Mouse (Mus musculus): ENCODE data around the gene Zfp523. TPM values are rescaled to one million over a fixed set of nuclear protein-coding genes. Genes with fewer than 3 reads are reported as not detected.

Zfp523 gene
- polyA plus RNA-seq, 1 experiment from 2014 or later = 23.7 TPM

DNA sequence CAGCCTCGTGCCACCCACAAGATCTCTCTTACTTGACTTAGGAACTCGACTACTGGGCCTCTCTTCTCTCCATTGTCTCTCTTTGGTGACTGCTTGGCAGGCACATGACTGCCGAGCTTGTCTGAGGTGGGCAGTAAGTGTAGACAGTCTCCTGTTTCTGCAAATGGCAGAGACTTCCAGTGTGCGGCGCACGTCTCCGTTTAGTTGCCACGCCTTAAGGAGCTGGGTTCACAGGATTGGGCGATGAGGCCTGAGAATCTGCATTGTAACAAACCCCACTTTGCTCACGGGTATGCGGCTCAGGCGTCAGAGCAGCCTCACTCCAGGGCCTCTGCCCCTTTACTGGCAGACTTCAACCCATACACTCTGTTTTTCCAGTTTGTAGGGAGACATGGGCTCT, 26.5 kb upstream of the Zfp523 start:
- Histone ChIP-seq H3K36me3 (ENCODE audit: control insufficient read depth, insufficient read depth, low read length) (no peaks in the 10 kb centered on the region), H3K4me3 (ENCODE audit: low read length) (no peak overlapping the region), H3K4me2 (ENCODE audit: low read depth, low read length) (no peak overlapping the region), H3K9me3 (ENCODE audit: control insufficient read depth, low read length) (no peaks in the 10 kb centered on the region), H3K4me1 (ENCODE audit: control insufficient read depth, insufficient read depth, low read length) (peaks cover 4% of the 10 kb centered on the region; the same call in 1 of the 2 replicates), H3K27me3 (replicated peaks; ENCODE audit: control insufficient read depth, insufficient read depth, low read length) (0 out of 2 replicates have a peak, but pooled peaks cover 2% of the 10 kb centered on the region), H3K9ac (ENCODE audit: low read depth, low read length) (no peak overlapping the region), H3K27ac (ENCODE audit: low read length) (no peak overlapping the region)
- ATAC-seq = no peak
- WGBS = 76% methylated on average over 12 of the region's 12 CpGs

- H3K27me3 ChIP-seq (replicated peaks; ENCODE audit: control insufficient read depth, insufficient read depth, low read length) = no peaks in the 10 kb centered on the region
- H3K4me3 ChIP-seq (ENCODE audit: low read length) = no peak overlapping the region
- H3K4me1 ChIP-seq (ENCODE audit: control insufficient read depth, insufficient read depth, low read length) = peaks cover 3% of the 10 kb centered on the region; the same call in 1 of the 2 replicates
- no peak overlapping the region for H3K27ac ChIP-seq (ENCODE audit: low read length)
- H3K36me3 ChIP-seq (ENCODE audit: control insufficient read depth, insufficient read depth, low read length) = no peaks in the 10 kb centered on the region
- no peaks in the 10 kb centered on the region for H3K9me3 ChIP-seq (ENCODE audit: control insufficient read depth, low read length)
- WGBS = 64% methylated on average over 6 of the region's 6 CpGs
- H3K4me2 ChIP-seq (ENCODE audit: low read depth, low read length) = peak overlapping the region; percentile 16; the same call in 1 of the 2 replicates
- H3K9ac ChIP-seq (ENCODE audit: low read depth, low read length) = no peak overlapping the region
- peak; percentile 78 for ATAC-seq
These were observed 23.8 kb upstream of the Zfp523 start for GRCm38 (mm10) chr17:28153095-28153494.

- Histone ChIP-seq H3K9ac (ENCODE audit: low read depth, low read length) (no peak overlapping the region), H3K4me1 (ENCODE audit: control insufficient read depth, insufficient read depth, low read length) (peaks cover 3% of the 10 kb centered on the region; the same call in 1 of the 2 replicates), H3K4me3 (ENCODE audit: low read length) (no peak overlapping the region), H3K4me2 (ENCODE audit: low read depth, low read length) (no peak overlapping the region), H3K27me3 (replicated peaks; ENCODE audit: control insufficient read depth, insufficient read depth, low read length) (no peaks in the 10 kb centered on the region), H3K36me3 (ENCODE audit: control insufficient read depth, insufficient read depth, low read length) (no peaks in the 10 kb centered on the region), H3K9me3 (ENCODE audit: control insufficient read depth, low read length) (no peaks in the 10 kb centered on the region), H3K27ac (ENCODE audit: low read length) (no peak overlapping the region)
- ATAC-seq = no peak
- WGBS = 88% methylated on average over 8 of the region's 8 CpGs
These were observed 22.0 kb upstream of the Zfp523 start for GRCm38 (mm10) chr17:28154970-28155369.

- Histone ChIP-seq H3K4me3 (ENCODE audit: low read length) (no peak overlapping the region), H3K4me2 (ENCODE audit: low read depth, low read length) (no peak overlapping the region), H3K9ac (ENCODE audit: low read depth, low read length) (no peak overlapping the region), H3K4me1 (ENCODE audit: control insufficient read depth, insufficient read depth, low read length) (no peaks in the 10 kb centered on the region; the same call in 1 of the 2 replicates), H3K27me3 (replicated peaks; ENCODE audit: control insufficient read depth, insufficient read depth, low read length) (no peaks in the 10 kb centered on the region), H3K27ac (ENCODE audit: low read length) (no peak overlapping the region), H3K9me3 (ENCODE audit: control insufficient read depth, low read length) (no peaks in the 10 kb centered on the region), H3K36me3 (ENCODE audit: control insufficient read depth, insufficient read depth, low read length) (no peaks in the 10 kb centered on the region)
- ATAC-seq = no peak
- 47% methylated on average over 10 of the region's 10 CpGs for WGBS
These were observed 16.6 kb upstream of the Zfp523 start for GRCm38 (mm10) chr17:28160361-28160760.

DNA sequence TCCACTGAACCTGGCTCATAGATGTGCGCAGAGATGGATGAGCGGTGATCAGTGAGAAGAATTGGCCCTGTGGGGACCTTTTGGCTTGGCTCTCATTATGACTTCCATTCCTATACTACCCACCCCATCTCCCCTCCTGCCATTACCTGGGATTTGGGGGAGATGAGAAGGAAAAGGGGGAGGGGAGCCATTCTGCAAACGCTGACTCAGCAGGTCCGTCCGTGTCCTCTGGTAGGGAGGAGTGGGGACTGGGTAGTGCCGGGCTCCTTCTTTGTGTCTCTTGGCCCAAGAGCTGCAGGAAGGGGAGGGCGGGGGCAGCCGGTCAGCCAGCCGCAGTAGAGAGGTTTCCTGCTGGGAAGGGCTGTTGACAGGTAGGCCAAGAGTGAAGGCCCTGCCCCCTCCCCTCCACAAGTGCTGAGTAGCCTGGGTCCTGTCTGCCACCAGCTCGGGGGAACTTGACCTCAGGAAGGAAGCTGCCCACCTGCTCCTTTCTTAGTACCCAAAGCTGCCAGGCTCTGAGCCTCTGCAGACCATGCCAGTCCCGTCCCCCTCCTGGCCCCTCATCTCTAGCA, 15.5 kb upstream of the Zfp523 start:
- Histone ChIP-seq H3K36me3 (ENCODE audit: control insufficient read depth, insufficient read depth, low read length) (no peaks in the 10 kb centered on the region), H3K4me2 (ENCODE audit: low read depth, low read length) (no peak overlapping the region), H3K9me3 (ENCODE audit: control insufficient read depth, low read length) (no peaks in the 10 kb centered on the region), H3K4me1 (ENCODE audit: control insufficient read depth, insufficient read depth, low read length) (no peaks in the 10 kb centered on the region; the same call in 1 of the 2 replicates), H3K4me3 (ENCODE audit: low read length) (no peak overlapping the region), H3K27me3 (replicated peaks; ENCODE audit: control insufficient read depth, insufficient read depth, low read length) (no peaks in the 10 kb centered on the region), H3K9ac (ENCODE audit: low read depth, low read length) (no peak overlapping the region), H3K27ac (ENCODE audit: low read length) (no peak overlapping the region)
- no peak for ATAC-seq
- 29% methylated on average over 11 of the region's 11 CpGs for WGBS

DNA sequence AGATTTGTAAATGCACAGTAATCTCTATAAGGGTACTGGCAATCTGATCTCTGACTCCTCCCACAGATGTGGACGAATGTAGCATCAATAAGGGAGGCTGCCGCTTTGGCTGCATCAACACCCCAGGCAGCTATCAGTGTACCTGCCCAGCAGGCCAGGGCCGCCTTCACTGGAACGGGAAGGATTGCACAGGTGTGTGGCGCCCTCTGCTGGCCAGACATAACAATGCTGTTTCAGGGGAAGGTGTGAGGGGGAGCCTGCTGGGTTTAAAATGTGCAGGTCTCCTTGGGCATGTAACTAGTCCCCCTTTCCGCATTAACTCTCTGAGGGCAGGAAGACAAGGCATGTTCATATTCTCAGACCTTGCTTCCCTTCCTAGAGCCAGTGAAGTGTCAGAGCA, 13.3 kb upstream of the Zfp523 start:
- WGBS = 12% methylated on average over 6 of the region's 6 CpGs
- Histone ChIP-seq H3K9ac (ENCODE audit: low read depth, low read length) (no peak overlapping the region), H3K4me1 (ENCODE audit: control insufficient read depth, insufficient read depth, low read length) (no peaks in the 10 kb centered on the region; the same call in 1 of the 2 replicates), H3K27ac (ENCODE audit: low read length) (no peak overlapping the region), H3K4me2 (ENCODE audit: low read depth, low read length) (no peak overlapping the region), H3K36me3 (ENCODE audit: control insufficient read depth, insufficient read depth, low read length) (no peaks in the 10 kb centered on the region), H3K4me3 (ENCODE audit: low read length) (no peak overlapping the region), H3K27me3 (replicated peaks; ENCODE audit: control insufficient read depth, insufficient read depth, low read length) (no peaks in the 10 kb centered on the region), H3K9me3 (ENCODE audit: control insufficient read depth, low read length) (no peaks in the 10 kb centered on the region)
- ATAC-seq = no peak

DNA sequence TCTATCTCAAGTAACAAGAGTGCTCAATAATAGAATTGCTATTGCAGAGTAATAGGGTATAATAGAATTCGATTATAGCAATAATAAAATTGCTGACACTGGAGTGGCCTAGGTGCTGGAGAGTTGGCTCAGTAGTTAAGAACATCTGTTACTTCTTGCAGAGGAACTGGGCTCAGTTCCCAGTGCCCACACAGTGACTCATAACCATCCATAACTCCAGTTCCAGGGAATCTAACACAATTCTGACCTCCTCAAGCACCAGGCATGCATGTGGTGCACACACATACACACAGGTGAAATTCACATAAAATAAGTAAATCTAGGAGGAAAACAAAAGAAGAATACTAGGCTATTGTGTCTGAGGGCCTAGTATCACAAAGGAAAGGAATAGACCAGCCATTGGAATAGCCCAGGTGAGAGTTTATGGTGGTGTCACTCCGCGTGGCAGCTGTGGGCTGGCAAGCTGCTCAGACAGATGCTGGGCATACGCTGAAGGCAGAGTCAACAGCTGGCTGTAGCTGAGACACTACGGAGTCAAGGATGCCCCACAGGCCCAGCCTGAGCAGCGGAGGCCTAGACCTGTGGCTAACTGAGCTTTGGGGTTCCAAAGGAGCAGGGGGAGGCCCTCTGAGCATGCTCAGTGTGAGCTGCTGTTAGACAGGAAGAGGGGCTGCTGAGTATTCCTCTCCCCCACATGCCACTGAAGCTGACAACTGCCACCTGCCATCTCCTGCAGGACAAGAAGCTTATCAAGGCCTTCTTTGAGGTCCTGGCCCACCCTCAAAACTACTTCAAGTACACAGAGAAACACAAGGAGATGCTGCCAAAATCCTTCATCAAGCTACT, 6.2 kb upstream of the Zfp523 start:
- no peak overlapping the region for H3K27ac ChIP-seq (ENCODE audit: low read length)
- H3K4me3 ChIP-seq (ENCODE audit: low read length) = no peak overlapping the region
- WGBS = 79% methylated on average over 6 of the region's 6 CpGs
- H3K36me3 ChIP-seq (ENCODE audit: control insufficient read depth, insufficient read depth, low read length) = no peaks in the 10 kb centered on the region
- H3K4me2 ChIP-seq (ENCODE audit: low read depth, low read length) = no peak overlapping the region
- ATAC-seq = no peak
- H3K4me1 ChIP-seq (ENCODE audit: control insufficient read depth, insufficient read depth, low read length) = peaks cover 12% of the 10 kb centered on the region
- no peak overlapping the region for H3K9ac ChIP-seq (ENCODE audit: low read depth, low read length)
- no peaks in the 10 kb centered on the region for H3K27me3 ChIP-seq (replicated peaks; ENCODE audit: control insufficient read depth, insufficient read depth, low read length)
- H3K9me3 ChIP-seq (ENCODE audit: control insufficient read depth, low read length) = no peaks in the 10 kb centered on the region

GRCm38 (mm10) chr17:28172690-28173089, 4.2 kb upstream of the Zfp523 start:
- Histone ChIP-seq H3K9ac (ENCODE audit: low read depth, low read length) (0 out of 2 replicates have a peak overlapping the region, but pooled peaks have one; percentile 15), H3K9me3 (ENCODE audit: control insufficient read depth, low read length) (no peaks in the 10 kb centered on the region), H3K4me3 (ENCODE audit: low read length) (no peak overlapping the region), H3K27me3 (replicated peaks; ENCODE audit: control insufficient read depth, insufficient read depth, low read length) (no peaks in the 10 kb centered on the region), H3K4me1 (ENCODE audit: control insufficient read depth, insufficient read depth, low read length) (peaks cover 20% of the 10 kb centered on the region), H3K27ac (ENCODE audit: low read length) (no peak overlapping the region), H3K4me2 (ENCODE audit: low read depth, low read length) (no peak overlapping the region), H3K36me3 (ENCODE audit: control insufficient read depth, insufficient read depth, low read length) (no peaks in the 10 kb centered on the region)
- ATAC-seq = no peak
- 49% methylated on average over 9 of the region's 9 CpGs for WGBS

DNA sequence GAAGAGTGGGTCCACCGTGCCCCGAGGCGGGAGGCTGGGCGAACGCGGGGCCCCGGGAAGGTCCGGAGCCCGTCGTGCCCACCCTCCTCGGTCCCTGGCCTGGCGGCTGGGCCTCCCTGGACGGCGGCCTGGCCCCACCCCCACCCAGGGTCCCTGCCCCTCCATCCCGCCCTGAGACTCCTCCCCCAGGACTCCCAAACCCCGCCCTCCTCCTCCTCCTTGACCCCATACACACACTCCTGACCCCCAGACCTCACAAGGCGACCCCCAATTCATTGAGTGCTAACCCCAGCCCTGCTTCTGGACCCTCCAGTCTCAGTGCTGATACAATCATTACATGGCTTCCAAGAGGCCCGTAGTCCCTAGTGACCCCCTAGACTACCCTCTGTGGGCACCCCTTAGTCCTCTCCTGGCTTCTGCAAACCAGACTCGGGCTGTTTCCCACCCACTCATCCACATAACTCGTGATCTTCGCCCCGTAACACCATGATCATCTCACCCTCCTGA, 664 bp downstream of the Zfp523 start:
- 5% methylated on average over 18 of the region's 22 CpGs for WGBS
- peak overlapping the region; percentile 90 for H3K4me3 ChIP-seq (ENCODE audit: low read length)
- peaks cover 43% of the 10 kb centered on the region for H3K4me1 ChIP-seq (ENCODE audit: control insufficient read depth, insufficient read depth, low read length)
- peak; percentile 67 for ATAC-seq
- H3K9me3 ChIP-seq (ENCODE audit: control insufficient read depth, low read length) = no peaks in the 10 kb centered on the region
- peak overlapping the region; percentile 94 for H3K4me2 ChIP-seq (ENCODE audit: low read depth, low read length)
- H3K9ac ChIP-seq (ENCODE audit: low read depth, low read length) = peak overlapping the region; percentile 98
- H3K36me3 ChIP-seq (ENCODE audit: control insufficient read depth, insufficient read depth, low read length) = no peaks in the 10 kb centered on the region
- H3K27me3 ChIP-seq (replicated peaks; ENCODE audit: control insufficient read depth, insufficient read depth, low read length) = no peaks in the 10 kb centered on the region
- peak overlapping the region; percentile 91 for H3K27ac ChIP-seq (ENCODE audit: low read length)
